Mouse (Mus musculus) thymus, postnatal 0 days (tissue): Measurements from ENCODE around the gene Rnft2. TPM values are rescaled to one million over a fixed set of nuclear protein-coding genes. Genes with fewer than 3 reads are reported as not detected.

Source experiments
- DNase-seq: peaks from one replicate; pipeline ENCODE4 v3.0.0-alpha.2; 2015; ENCODE audit warnings: low spot score
- polyA plus RNA-seq: library from polyadenylated mRNA; unstranded; fragments of >200 nt; fragmentation: Nextera tagmentation; extraction: Ambion mirVana; gene quantifications from 2 replicates; pipeline ENCODE4 v1.2.1, GENCODE M21; 2015

The Rnft2 gene
- polyA plus RNA-seq, 1 experiment from 2014 or later = 0.51 TPM

- DNase-seq = no peak
Measured at GRCm38 (mm10) chr5:118174310-118175009, 70.5 kb downstream of the Rnft2 start.

- no peak for DNase-seq
Measured at GRCm38 (mm10) chr5:118172078-118172723, 72.7 kb downstream of the Rnft2 start.

- DNase-seq = no peak
Measured at GRCm38 (mm10) chr5:118171665-118172064, 73.3 kb downstream of the Rnft2 start.

GRCm38 (mm10) chr5:118170888-118171529 lies 73.9 kb downstream of the Rnft2 start:
- DNase-seq = peak; percentile 30

DNA sequence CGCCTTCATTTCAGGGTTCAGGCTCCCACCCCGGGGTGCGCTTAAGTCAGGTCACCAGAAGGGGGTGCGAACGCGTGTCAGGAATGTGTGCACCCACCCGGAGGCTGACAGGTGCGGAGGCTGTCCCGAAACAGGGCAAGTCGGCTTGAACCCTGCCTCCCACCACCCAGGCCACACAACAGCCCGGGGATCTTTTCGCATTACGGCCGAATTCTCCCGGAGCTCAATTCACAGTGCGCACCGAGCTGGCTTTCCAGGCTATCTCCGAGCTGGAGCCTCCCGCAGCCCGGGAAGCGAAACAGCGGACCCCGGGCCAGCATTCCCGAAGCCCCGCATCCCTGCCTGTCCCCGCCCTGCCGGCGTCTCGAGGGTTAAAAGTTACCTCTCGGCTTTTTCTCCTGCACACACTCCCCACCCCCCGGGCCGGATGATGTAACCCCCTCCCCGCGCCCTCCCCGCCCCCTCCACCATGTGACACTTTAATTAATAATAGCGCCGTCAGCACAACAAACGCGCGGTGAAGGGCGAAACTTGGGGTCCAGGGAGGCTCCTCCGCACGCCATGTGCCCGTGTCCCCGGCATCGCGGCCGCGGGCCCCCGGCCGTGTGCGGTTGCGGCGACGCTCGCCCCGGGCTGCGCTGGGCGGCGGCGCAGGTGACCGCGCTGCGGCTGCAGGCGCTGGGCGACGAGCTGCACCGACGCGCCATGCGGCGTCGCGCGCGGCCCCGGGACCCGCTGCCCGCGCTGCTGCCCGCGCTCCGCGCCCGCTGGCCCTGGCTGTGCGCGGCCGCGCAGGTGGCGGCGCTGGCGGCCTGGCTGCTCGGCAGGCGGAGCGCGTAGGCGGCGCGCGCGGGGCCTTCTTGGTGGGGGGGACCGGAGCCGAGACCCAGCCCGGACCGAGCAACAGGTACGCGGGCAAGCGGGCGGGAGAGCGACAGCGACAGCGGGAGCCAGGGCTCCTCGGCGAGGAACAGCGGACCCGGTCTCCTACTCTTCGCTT lies 75.4 kb downstream of the Rnft2 start:
- peak; percentile 43 for DNase-seq

DNA sequence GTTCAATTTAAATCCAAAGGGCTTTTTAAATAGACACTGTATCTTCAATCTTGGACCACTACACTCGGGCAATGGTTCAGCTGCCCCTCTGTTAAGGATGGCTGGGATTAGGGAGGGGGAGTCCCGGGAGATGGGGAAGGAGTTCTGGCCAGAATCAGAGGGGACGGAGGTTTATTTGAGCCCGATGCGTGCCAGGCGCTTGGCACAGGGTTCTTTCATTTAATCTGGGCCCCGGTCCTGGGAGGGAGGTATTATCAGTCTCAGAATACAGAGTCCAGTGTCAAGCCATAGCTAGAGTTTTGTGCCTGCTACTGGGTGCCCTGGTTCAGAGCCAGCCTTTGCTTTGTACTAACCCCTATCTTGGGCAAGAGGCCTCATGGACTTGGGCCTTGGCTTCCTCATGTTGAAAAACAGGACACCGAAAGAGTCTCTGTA lies 77.3 kb downstream of the Rnft2 start:
- no peak for DNase-seq

GRCm38 (mm10) chr5:118165462-118165861 lies 79.5 kb downstream of the Rnft2 start:
- DNase-seq = no peak

DNA sequence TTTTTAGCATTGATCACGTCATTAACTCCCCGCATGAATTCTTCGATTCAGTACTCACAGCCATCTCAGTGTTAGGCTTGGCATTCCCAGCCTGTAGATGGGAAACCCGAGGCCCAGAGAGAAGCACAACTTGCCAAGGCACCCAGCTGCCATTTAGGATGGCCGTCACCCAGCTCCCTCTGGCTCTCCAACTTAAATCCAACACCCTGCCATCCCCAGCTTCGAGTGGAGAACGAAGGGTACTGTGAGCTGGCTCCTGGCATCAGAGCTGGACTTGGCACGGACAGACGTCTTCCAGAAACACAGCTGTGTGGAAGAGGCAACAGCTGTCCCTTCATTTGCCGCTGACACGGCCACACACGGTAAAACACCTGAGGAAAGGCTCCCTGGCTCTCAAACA lies 80.3 kb downstream of the Rnft2 start, which contains the start of gene Hrk:
Gene Hrk, plus strand, starts transcription at position 68 of the 400 bp plus-strand sequence.
- no peak for DNase-seq

GRCm38 (mm10) chr5:118160691-118161090 lies 84.2 kb downstream of the Rnft2 start:
- no peak for DNase-seq

DNA sequence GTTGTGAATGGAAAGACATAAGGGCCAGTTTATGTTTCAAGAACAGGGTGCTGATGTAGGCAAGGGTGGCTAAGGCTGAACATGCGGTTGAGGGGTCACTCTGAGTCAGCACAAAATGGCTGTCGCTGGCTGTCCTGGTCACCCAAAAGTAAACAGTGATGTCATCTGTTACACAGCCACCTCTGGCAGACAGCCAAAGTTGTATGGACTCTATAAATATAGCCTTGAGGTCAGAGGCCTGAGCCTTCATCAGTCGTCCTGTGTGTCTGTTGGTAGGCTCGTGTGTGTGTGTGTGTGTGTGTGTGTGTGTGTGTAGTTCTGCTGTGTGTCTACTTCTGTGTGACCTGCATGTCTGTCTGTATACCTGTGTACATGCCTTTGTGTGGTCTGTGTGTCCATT lies 87.9 kb downstream of the Rnft2 start:
- no peak for DNase-seq

DNA sequence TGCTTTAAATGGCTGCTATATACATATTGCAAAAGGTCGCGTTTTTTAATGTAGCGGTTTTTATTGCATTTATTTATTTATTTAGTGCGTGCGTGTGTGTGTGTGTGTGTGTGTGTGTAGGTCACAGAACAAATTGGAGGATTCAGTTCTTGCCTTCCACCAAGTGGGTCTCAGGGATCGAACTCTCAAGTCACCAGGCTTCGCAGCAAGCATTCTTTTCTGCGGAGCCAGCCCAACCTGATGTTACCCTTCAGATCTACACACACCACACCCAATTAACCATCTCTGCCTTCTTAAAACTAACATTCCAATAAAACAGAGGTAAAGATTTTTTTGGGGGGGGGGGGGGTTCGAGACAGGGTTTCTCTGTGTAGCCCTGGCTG lies 89.4 kb downstream of the Rnft2 start:
- no peak for DNase-seq

DNA sequence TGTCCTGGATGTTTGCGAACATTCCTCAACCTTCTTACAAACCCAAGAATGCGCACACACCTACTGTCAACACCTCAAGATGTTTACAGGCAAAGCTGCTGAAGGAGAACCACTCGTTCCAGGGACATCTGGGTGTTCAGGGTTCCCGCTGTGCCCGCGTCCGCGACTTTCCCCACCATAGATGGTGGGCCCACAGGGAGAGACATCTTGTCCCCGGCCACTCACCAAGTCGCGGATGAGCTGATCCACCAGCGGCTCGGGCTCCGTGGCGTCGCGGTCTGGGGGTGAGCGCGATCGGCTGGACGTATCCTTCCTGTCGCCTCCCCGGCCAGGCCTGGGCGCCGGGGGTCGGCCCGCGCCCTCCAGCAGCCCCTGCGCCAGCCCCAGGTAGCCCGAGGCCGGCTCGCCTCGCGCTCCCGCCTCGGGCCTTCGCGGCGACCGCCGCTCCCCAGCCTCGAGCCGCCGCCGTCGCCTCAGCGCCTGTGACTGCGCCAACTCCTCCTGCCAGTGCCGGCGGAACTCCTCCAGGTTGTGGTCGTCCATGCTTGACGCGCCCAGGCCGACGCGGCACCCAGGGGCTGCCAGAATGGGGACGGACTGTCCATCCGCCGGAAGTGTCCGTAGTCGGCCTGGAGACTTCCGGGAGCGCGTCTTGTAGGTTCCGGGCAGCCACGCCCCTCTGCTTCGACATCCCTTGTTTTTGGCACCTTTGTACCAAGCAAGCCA lies 89.9 kb downstream of the Rnft2 start, which contains the start of gene Fbxw8:
Gene Fbxw8, minus strand, starts transcription at position 626 of the 726 bp plus-strand sequence.
- DNase-seq = peak; percentile 42

DNA sequence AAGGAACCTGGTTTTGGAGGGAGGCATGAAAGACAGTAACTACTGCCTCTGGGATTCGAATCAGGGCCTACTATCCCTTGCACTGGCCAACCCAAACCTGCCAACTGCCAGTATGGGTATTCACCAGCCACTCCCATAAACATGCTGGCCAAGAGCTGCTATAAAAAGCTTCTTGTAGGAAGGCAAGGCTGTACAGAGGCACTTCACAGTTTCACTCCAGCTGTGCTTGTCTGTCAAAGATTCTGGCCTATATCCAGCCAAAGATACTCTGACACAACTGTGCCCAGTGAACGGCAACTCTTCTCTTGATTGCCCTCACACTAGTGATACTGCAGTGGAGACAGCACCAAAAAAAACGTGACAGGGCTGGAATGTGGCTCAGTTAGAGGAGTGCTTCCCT lies 95.2 kb downstream of the Rnft2 start:
- no peak for DNase-seq

GRCm38 (mm10) chr5:118147264-118147663 lies 97.7 kb downstream of the Rnft2 start:
- DNase-seq = no peak

- no peak for DNase-seq
Measured at GRCm38 (mm10) chr5:118145999-118146679, 98.8 kb downstream of the Rnft2 start.

- no peak for DNase-seq
Measured at GRCm38 (mm10) chr5:118145458-118145857, 99.5 kb downstream of the Rnft2 start.

- DNase-seq = no peak
Measured at GRCm38 (mm10) chr5:118144770-118145169, 100.1 kb downstream of the Rnft2 start.

GRCm38 (mm10) chr5:118144327-118144726 lies 100.6 kb downstream of the Rnft2 start:
- DNase-seq = no peak

DNA sequence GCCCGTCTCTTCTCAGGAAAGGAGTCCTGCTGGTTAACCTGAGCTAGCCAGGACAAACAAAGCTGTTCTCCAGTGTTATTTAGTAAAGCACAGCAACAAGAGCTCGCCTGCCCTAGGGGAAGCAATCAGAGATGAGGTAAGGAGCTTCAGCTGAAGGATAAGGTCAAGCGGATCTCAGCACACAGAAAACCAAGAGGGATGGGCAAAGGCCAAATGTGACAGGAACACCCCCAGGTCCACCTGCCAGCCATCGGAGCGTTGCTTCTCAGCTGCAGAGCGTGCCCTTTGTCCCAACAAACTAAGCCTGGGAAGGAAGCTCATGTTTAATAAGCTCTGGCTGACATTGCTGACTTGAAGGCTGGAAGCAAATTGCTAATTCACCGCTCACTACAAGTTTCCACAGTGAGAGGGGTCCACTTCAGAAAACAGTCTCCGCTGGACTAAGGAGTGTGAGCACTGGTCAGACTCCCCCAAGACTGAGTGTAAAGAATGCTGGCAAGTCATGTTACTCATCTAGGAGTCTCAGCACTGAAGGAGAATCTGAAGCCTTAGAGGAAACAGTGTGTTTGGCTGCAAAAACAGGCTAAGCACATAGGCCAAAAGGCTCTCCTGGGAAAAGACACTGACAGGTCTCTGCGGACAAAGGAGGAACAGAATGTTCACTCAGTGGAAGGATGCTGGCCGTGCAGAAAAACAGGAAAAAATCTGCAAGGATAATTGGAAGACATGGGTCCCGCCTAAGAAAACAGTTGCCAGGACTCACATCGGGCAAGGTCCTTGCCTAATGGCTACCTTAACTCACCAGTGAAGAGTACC lies 101.5 kb downstream of the Rnft2 start:
- no peak for DNase-seq
